Mouse (Mus musculus) liver, embryonic 16.5 days (tissue): ENCODE results near the gene Nfil3. TPM values are rescaled to one million over a fixed set of nuclear protein-coding genes. Genes with fewer than 3 reads are reported as not detected.

Experiments used
- ATAC-seq: fragments of 200-750 bp; cut with Nextera tagmentation; 2 replicates; pipeline ENCODE4 v1.8.0; 2017; ENCODE audit warnings: low read depth, mild to moderate bottlenecking, moderate number of reproducible peaks, moderate library complexity
- H3K27ac ChIP-seq: fragments of 300-500 bp; sonication (generic); 2 replicates; pipeline ENCODE4 v1.5.1; 2014; ENCODE audit warnings: mild to moderate bottlenecking, low read length
- H3K27me3 ChIP-seq: fragments of 300-500 bp; sonication (generic); 2 replicates; pipeline ENCODE4 v1.6.1; 2014; ENCODE audit warnings: low read depth, low read length, mixed read lengths; ENCODE audit not compliant: control insufficient read depth, insufficient read depth
- H3K36me3 ChIP-seq: fragments of 300-500 bp; sonication (generic); 2 replicates; pipeline ENCODE4 v1.6.1; 2014; ENCODE audit warnings: mild to moderate bottlenecking; ENCODE audit not compliant: control insufficient read depth, insufficient read depth
- H3K4me1 ChIP-seq: fragments of 300-500 bp; sonication (generic); 2 replicates; pipeline ENCODE4 v1.6.1; 2014; ENCODE audit warnings: low read depth, low read length, mixed read lengths; ENCODE audit not compliant: control insufficient read depth
- H3K4me2 ChIP-seq: fragments of 300-500 bp; sonication (generic); 2 replicates; pipeline ENCODE4 v1.6.1; 2014; ENCODE audit warnings: low read depth, low read length, mixed read lengths
- H3K4me3 ChIP-seq: fragments of 300-500 bp; sonication (generic); 2 replicates; pipeline ENCODE4 v1.5.1; 2014; ENCODE audit warnings: low read depth, mild to moderate bottlenecking, low read length
- H3K9ac ChIP-seq: fragments of 300-500 bp; sonication (generic); 2 replicates; pipeline ENCODE4 v1.6.1; 2014; ENCODE audit warnings: low read depth, low read length
- H3K9me3 ChIP-seq: fragments of 300-500 bp; sonication (generic); replicated peaks from 2 replicates; pipeline ENCODE4 v1.6.1; 2016; ENCODE audit warnings: low read length; ENCODE audit not compliant: control insufficient read depth
- WGBS: fragments of 180-500 bp; shearing (Covaris S2); extraction: QIAGEN DNeasy Blood & Tissue Kit; methylation state at CpG from one replicate; pipeline ENCODE4 v1.1.7; 2014; ENCODE audit not compliant: insufficient replicate concordance; 5-methylcytosine and 5-hydroxymethylcytosine counted together
- polyA plus RNA-seq: library from polyadenylated mRNA; unstranded; fragments of >200 nt; fragmentation: Nextera tagmentation; extraction: Ambion mirVana; gene quantifications from 2 replicates; pipeline ENCODE4 v1.2.1, GENCODE M21; 2015

Nfil3 gene
- polyA plus RNA-seq, 1 experiment from 2014 or later = 7.4 TPM

DNA sequence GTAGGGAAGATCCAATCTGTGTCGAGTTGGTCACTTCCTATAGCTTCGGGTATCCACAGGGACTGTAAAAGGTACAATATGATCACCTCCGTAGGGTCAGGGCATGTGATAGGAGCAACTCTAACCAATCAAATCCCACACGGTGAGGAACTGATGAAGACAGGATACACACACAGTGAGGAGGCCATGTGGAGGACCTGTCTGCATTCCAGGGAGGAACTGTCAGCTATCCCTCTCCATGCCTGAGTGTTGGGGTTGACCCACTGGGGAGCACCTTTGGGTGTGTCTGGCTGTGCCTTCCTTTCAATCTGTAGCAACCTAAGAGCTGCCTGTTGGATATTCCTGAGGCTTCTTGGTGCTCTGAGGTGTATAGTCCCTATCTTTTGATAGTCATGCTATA lies 18.0 kb downstream of the Nfil3 start:
- Histone ChIP-seq H3K4me3 (no peak overlapping the region), H3K36me3 (peaks cover 14% of the 10 kb centered on the region), H3K9ac (no peak overlapping the region), H3K27ac (no peak overlapping the region), H3K4me1 (no peaks in the 10 kb centered on the region), H3K9me3 (no peaks in the 10 kb centered on the region), H3K27me3 (no peaks in the 10 kb centered on the region), H3K4me2 (no peak overlapping the region)
- ATAC-seq = no peak
- 47% methylated on average over 4 of the region's 4 CpGs for WGBS

DNA sequence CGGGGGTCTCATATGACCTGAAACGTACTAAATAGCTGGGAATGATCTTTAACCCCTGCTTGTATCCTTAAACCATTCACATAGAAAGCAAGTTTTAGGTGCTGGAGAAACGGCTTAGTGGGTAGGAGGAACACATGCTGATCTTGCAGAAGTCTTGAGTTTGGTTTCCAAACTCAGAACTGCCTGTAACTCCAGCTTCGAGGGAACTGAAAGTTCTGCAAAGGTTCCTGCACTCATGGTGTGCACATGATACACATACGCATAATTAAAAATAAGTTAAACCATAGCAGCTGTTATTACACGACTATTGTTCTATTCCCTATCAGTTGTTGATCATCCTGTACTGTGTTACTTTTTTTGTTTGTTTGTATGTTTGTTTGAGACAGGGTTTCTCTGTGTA lies 18.5 kb downstream of the Nfil3 start:
- Histone ChIP-seq H3K4me2 (no peak overlapping the region), H3K9me3 (no peaks in the 10 kb centered on the region), H3K4me1 (no peaks in the 10 kb centered on the region), H3K36me3 (peaks cover 9% of the 10 kb centered on the region), H3K4me3 (no peak overlapping the region), H3K27ac (no peak overlapping the region), H3K27me3 (no peaks in the 10 kb centered on the region), H3K9ac (no peak overlapping the region)
- 58% methylated on average over 6 of the region's 6 CpGs for WGBS
- ATAC-seq = no peak

DNA sequence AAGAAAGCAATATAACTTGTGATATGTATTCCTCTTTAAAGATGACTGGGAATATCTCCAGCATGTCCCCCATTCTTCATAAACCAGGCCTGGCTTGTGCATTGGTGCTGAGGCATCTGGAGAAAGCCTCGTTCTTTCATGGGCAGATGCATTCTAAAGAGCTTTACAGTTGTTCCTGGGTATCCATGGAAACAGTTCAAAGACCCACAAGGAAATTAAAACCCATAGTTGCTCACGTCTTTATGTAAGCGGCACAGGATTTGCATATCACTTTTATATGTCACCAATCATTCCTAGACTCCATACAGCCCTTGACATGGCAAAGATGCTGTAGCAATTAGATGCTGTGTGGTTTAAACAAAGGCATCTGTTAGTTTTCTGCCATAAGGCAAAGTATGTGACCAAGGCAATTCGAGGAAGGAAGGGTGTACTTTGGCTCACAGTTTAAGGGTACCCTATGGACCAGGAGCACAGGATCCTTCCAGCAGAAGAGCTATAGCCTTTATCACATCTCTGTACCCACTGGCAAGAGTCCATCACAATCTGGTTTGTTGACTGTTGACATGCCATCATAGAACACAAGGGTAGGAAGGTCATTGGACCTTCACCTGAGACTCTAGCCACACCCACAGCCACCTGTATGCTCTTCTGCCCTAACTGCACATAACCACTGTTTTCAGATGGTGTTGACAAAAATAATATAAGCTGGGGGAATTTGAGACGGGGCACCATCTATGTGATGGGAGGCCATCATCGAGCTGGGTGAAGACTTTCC lies 26.9 kb downstream of the Nfil3 start:
- Histone ChIP-seq H3K4me2 (no peak overlapping the region), H3K4me3 (no peak overlapping the region), H3K27ac (no peak overlapping the region), H3K4me1 (no peaks in the 10 kb centered on the region), H3K9ac (no peak overlapping the region), H3K9me3 (no peaks in the 10 kb centered on the region), H3K27me3 (no peaks in the 10 kb centered on the region), H3K36me3 (no peaks in the 10 kb centered on the region)
- WGBS = 54% methylated on average over 6 of the region's 6 CpGs
- ATAC-seq = no peak

DNA sequence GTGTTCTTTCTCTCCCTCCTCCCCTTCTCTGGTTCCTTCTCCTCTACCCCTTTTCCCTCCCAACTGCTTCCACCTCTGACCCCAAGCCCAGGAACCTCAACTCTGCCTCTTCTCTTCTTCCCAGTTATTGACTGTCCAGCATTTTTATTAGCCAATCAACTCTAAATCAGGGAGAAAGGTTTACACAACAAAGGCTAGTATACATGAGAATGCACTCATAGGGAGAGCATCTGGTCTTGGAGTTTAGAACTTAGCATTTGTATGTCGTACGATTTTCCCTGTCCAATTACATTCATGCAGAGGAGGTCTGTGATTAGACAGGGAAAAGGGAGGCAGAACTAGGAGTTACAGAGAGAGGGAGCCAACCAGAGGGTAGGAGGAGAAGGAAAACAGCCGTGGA lies 31.7 kb downstream of the Nfil3 start:
- Histone ChIP-seq H3K4me3 (no peak overlapping the region), H3K27ac (no peak overlapping the region), H3K27me3 (no peaks in the 10 kb centered on the region), H3K9me3 (no peaks in the 10 kb centered on the region), H3K36me3 (no peaks in the 10 kb centered on the region), H3K4me1 (no peaks in the 10 kb centered on the region), H3K4me2 (no peak overlapping the region), H3K9ac (no peak overlapping the region)
- no peak for ATAC-seq
- 72% methylated on average over 3 of the region's 3 CpGs for WGBS

DNA sequence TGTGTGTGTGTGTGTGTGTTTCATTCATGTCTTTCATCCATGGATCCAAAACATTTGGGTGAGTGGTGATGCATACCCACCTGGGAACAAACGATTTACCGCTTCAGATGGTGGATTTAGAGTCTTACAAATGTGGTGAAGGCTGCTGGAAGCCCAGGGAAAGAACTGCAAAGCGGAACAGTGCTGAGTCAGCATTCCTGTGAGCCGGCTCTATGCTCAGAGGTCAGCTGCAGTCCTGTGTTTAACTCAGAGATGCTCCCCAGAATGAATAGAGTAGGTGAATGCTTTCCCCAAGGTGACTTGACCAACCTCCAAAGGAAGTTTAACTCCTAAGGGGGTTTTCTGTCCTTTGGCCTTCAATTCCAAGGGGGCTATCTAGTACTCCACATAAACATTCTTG lies 33.3 kb downstream of the Nfil3 start:
- no peaks in the 10 kb centered on the region for H3K9me3 ChIP-seq
- no peak overlapping the region for H3K9ac ChIP-seq
- no peaks in the 10 kb centered on the region for H3K4me1 ChIP-seq
- no peaks in the 10 kb centered on the region for H3K27me3 ChIP-seq
- H3K27ac ChIP-seq = no peak overlapping the region
- H3K36me3 ChIP-seq = no peaks in the 10 kb centered on the region
- no peak overlapping the region for H3K4me3 ChIP-seq
- no peak overlapping the region for H3K4me2 ChIP-seq
- 63% methylated on average over 4 of the region's 4 CpGs for WGBS
- ATAC-seq = no peak

DNA sequence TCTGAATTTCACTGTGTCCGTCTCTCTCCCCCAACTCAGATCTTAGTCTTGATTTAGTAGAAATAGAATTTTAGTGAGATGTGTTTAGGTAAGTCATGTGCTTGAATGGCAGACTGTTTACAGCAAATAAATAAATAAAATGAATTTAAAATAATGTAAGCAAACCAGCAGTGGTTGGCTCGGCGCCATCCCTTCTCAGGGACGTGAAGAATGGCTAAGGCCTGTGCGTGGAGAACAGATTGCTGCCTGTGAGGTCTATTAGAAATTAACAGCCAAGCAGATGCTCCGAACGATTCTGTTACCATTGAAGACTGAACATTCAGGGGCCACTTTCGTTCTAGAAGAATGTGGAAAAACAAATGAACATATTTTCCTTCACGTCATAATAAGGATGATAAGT lies 35.1 kb downstream of the Nfil3 start:
- no peak overlapping the region for H3K4me3 ChIP-seq
- no peaks in the 10 kb centered on the region for H3K36me3 ChIP-seq
- H3K4me2 ChIP-seq = no peak overlapping the region
- 66% methylated on average over 9 of the region's 9 CpGs for WGBS
- H3K27me3 ChIP-seq = no peaks in the 10 kb centered on the region
- H3K9ac ChIP-seq = no peak overlapping the region
- no peaks in the 10 kb centered on the region for H3K9me3 ChIP-seq
- H3K4me1 ChIP-seq = no peaks in the 10 kb centered on the region
- no peak overlapping the region for H3K27ac ChIP-seq
- ATAC-seq = no peak

DNA sequence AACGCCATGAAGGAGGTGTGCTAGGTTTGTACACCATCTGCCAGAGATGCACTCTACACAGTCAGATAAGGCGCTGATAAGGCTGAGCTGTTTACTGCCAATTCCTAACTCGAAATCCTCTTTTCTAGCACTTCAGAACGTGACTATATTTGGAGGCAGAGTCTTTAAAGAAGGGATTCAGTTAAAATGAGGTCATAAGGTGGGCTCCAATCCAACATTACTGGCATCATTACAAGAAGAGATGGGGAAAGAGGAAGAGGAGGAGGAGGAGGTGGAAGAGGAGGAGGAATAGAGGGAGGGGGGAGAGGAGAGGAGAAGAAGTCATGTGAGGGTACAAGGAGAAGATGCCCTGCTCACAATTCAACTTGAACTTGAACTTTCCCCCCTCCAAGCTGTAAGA lies 36.8 kb downstream of the Nfil3 start:
- no peaks in the 10 kb centered on the region for H3K36me3 ChIP-seq
- no peaks in the 10 kb centered on the region for H3K4me1 ChIP-seq
- no peak overlapping the region for H3K9ac ChIP-seq
- H3K27me3 ChIP-seq = no peaks in the 10 kb centered on the region
- WGBS = 34% methylated on average over 4 of the region's 4 CpGs
- H3K4me3 ChIP-seq = no peak overlapping the region
- no peak overlapping the region for H3K27ac ChIP-seq
- ATAC-seq = no peak
- H3K9me3 ChIP-seq = no peaks in the 10 kb centered on the region
- no peak overlapping the region for H3K4me2 ChIP-seq

DNA sequence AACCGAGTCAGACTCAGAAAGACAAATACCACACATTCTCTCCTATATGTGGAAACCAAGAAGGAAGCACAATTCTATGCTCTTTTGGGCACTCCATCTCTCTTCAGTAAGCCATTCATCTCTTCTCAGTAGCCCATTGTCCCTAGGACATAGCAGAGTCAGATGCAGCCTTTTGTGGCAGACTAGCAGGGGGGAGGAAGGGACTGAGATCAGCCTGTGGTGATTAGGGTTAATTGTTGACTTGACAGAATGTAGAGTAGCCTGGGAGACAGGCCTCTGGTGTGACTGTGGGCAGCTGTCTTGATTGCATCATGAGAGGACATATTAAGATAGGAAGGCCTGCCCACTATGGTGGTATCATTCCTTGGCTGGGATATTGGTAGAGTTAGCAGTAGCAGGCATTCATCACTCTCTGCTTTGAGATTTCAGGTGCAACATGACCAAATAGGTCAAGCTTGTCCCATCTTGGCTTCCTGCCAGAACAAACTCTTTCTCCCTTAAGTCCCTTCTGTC lies 37.9 kb downstream of the Nfil3 start:
- no peak for ATAC-seq
- Histone ChIP-seq H3K27ac (no peak overlapping the region), H3K4me3 (no peak overlapping the region), H3K36me3 (no peaks in the 10 kb centered on the region), H3K4me2 (no peak overlapping the region), H3K4me1 (no peaks in the 10 kb centered on the region), H3K27me3 (no peaks in the 10 kb centered on the region), H3K9me3 (no peaks in the 10 kb centered on the region), H3K9ac (no peak overlapping the region)
- 63% methylated on average over 1 of the region's 1 CpGs for WGBS

DNA sequence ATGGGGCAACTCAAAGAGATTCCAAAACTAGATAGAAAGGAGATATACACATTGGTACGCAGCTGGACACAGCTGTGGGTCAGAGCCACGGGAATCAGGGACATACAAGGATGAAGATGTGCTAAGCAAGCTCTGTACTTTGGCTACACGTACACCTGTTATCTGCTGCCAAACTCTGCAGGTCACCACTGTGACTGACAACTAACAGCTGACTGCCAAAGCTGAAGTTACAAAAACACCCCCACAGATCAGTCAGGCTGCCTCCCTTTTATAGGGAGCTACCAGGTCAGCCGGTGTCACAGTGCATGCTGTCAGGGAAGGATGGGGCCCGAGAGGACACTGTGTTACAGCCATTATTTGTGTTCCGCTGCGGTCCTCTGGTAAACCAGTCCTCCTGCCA lies 39.9 kb downstream of the Nfil3 start:
- Histone ChIP-seq H3K27ac (no peak overlapping the region), H3K27me3 (no peaks in the 10 kb centered on the region), H3K4me2 (no peak overlapping the region), H3K4me1 (no peaks in the 10 kb centered on the region), H3K9ac (no peak overlapping the region), H3K9me3 (no peaks in the 10 kb centered on the region), H3K4me3 (no peak overlapping the region), H3K36me3 (no peaks in the 10 kb centered on the region)
- WGBS = 64% methylated on average over 7 of the region's 7 CpGs
- 0 out of 2 replicates have a peak, but pooled peaks have one; percentile 39 for ATAC-seq
